Mouse (Mus musculus): ENCODE results near the gene P3h2. TPM values are rescaled to one million over a fixed set of nuclear protein-coding genes. Genes with fewer than 3 reads are reported as not detected.

P3h2 gene
- polyA plus RNA-seq, 1 experiment from 2014 or later = 4.9 TPM

GRCm38 (mm10) chr16:26060239-26061085, 45.1 kb downstream of the P3h2 start:
- no peak for ATAC-seq (ENCODE audit: insufficient read depth, low FRiP score, low read depth)
- H3K27me3 ChIP-seq (replicated peaks) = no peaks in the 10 kb centered on the region
- 82% methylated on average over 5 of the region's 5 CpGs for WGBS
- H3K27ac ChIP-seq = no peak overlapping the region
- no peak overlapping the region for H3K4me2 ChIP-seq
- no peak overlapping the region for H3K9ac ChIP-seq
- no peak overlapping the region for H3K4me3 ChIP-seq (replicated peaks)
- H3K4me1 ChIP-seq = no peaks in the 10 kb centered on the region
- H3K36me3 ChIP-seq = no peaks in the 10 kb centered on the region
- no peaks in the 10 kb centered on the region for H3K9me3 ChIP-seq

- no peak overlapping the region for H3K4me2 ChIP-seq
- whole genome bisulfite sequencing = 34% methylated on average over 3 of the region's 3 CpGs
- H3K4me3 ChIP-seq (replicated peaks) = no peak overlapping the region
- H3K27ac ChIP-seq = 0 out of 2 replicates have a peak overlapping the region, but pooled peaks have one; percentile 5
- no peaks in the 10 kb centered on the region for H3K27me3 ChIP-seq (replicated peaks)
- no peak for ATAC-seq (ENCODE audit: insufficient read depth, low FRiP score, low read depth)
- H3K36me3 ChIP-seq = no peaks in the 10 kb centered on the region
- H3K4me1 ChIP-seq = peaks cover 5% of the 10 kb centered on the region; the same call in 1 of the 2 replicates
- H3K9ac ChIP-seq = no peak overlapping the region
- no peaks in the 10 kb centered on the region for H3K9me3 ChIP-seq
Observed at GRCm38 (mm10) chr16:26053631-26054030, 52.0 kb downstream of the P3h2 start.

- Histone ChIP-seq H3K36me3 (no peaks in the 10 kb centered on the region), H3K27ac (no peak overlapping the region), H3K4me2 (no peak overlapping the region), H3K4me1 (peaks cover 8% of the 10 kb centered on the region; the same call in 1 of the 2 replicates), H3K4me3 (replicated peaks) (no peak overlapping the region), H3K9me3 (no peaks in the 10 kb centered on the region), H3K9ac (no peak overlapping the region), H3K27me3 (replicated peaks) (no peaks in the 10 kb centered on the region)
- peak; percentile 25; the same call in 1 of the 2 replicates for ATAC-seq (ENCODE audit: insufficient read depth, low FRiP score, low read depth)
- WGBS = 44% methylated on average over 5 of the region's 5 CpGs
Observed at GRCm38 (mm10) chr16:26049393-26050087, 56.0 kb downstream of the P3h2 start.

GRCm38 (mm10) chr16:26047870-26048269, 57.7 kb downstream of the P3h2 start:
- WGBS = 48% methylated on average over 3 of the region's 3 CpGs

GRCm38 (mm10) chr16:26047396-26047795, 58.2 kb downstream of the P3h2 start:
- Histone ChIP-seq H3K27ac (no peak overlapping the region), H3K9me3 (no peaks in the 10 kb centered on the region), H3K9ac (no peak overlapping the region), H3K4me1 (peaks cover 8% of the 10 kb centered on the region; the same call in 1 of the 2 replicates), H3K4me2 (no peak overlapping the region), H3K27me3 (replicated peaks) (no peaks in the 10 kb centered on the region), H3K4me3 (replicated peaks) (no peak overlapping the region), H3K36me3 (no peaks in the 10 kb centered on the region)
- 85% methylated on average over 1 of the region's 1 CpGs for WGBS
- no peak for ATAC-seq (ENCODE audit: insufficient read depth, low FRiP score, low read depth)

More at GRCm38 (mm10) chr16:26047870-26048269, 57.7 kb downstream of the P3h2 start:
- no peak overlapping the region for H3K9ac ChIP-seq
- peak; percentile 70; the same call in 1 of the 2 replicates for ATAC-seq (ENCODE audit: insufficient read depth, low FRiP score, low read depth)
- no peaks in the 10 kb centered on the region for H3K9me3 ChIP-seq
- H3K4me2 ChIP-seq = no peak overlapping the region
- H3K27ac ChIP-seq = peak overlapping the region; percentile 41; the same call in 1 of the 2 replicates
- H3K36me3 ChIP-seq = no peaks in the 10 kb centered on the region
- peaks cover 8% of the 10 kb centered on the region; the same call in 1 of the 2 replicates for H3K4me1 ChIP-seq
- H3K27me3 ChIP-seq (replicated peaks) = no peaks in the 10 kb centered on the region
- H3K4me3 ChIP-seq (replicated peaks) = no peak overlapping the region

- WGBS = 36% methylated on average over 2 of the region's 2 CpGs
- Histone ChIP-seq H3K4me1 (peaks cover 10% of the 10 kb centered on the region; the same call in 1 of the 2 replicates), H3K36me3 (no peaks in the 10 kb centered on the region), H3K9ac (no peak overlapping the region), H3K4me2 (no peak overlapping the region), H3K27me3 (replicated peaks) (no peaks in the 10 kb centered on the region), H3K9me3 (no peaks in the 10 kb centered on the region), H3K27ac (no peak overlapping the region; the same call in 1 of the 2 replicates), H3K4me3 (replicated peaks) (no peak overlapping the region)
- ATAC-seq (ENCODE audit: insufficient read depth, low FRiP score, low read depth) = no peak
Observed at GRCm38 (mm10) chr16:26041929-26042303, 63.7 kb downstream of the P3h2 start.

GRCm38 (mm10) chr16:26041021-26041928, 64.3 kb downstream of the P3h2 start:
- H3K9me3 ChIP-seq = no peaks in the 10 kb centered on the region
- H3K4me2 ChIP-seq = no peak overlapping the region
- H3K27ac ChIP-seq = peak overlapping the region; percentile 58
- no peaks in the 10 kb centered on the region for H3K27me3 ChIP-seq (replicated peaks)
- H3K9ac ChIP-seq = no peak overlapping the region
- H3K4me3 ChIP-seq (replicated peaks) = no peak overlapping the region
- peaks cover 10% of the 10 kb centered on the region; the same call in 1 of the 2 replicates for H3K4me1 ChIP-seq
- ATAC-seq (ENCODE audit: insufficient read depth, low FRiP score, low read depth) = peak; percentile 58; the same call in 1 of the 2 replicates
- 43% methylated on average over 12 of the region's 12 CpGs for WGBS
- H3K36me3 ChIP-seq = no peaks in the 10 kb centered on the region

GRCm38 (mm10) chr16:26039320-26039719, 66.3 kb downstream of the P3h2 start:
- Histone ChIP-seq H3K4me3 (replicated peaks) (no peak overlapping the region), H3K36me3 (no peaks in the 10 kb centered on the region), H3K9me3 (no peaks in the 10 kb centered on the region), H3K4me2 (no peak overlapping the region), H3K27ac (no peak overlapping the region), H3K27me3 (replicated peaks) (no peaks in the 10 kb centered on the region), H3K4me1 (peaks cover 10% of the 10 kb centered on the region; the same call in 1 of the 2 replicates), H3K9ac (no peak overlapping the region)
- 61% methylated on average over 3 of the region's 3 CpGs for WGBS
- no peak for ATAC-seq (ENCODE audit: insufficient read depth, low FRiP score, low read depth)

GRCm38 (mm10) chr16:26035525-26035924, 70.1 kb downstream of the P3h2 start:
- Histone ChIP-seq H3K9me3 (no peaks in the 10 kb centered on the region), H3K9ac (no peak overlapping the region), H3K36me3 (no peaks in the 10 kb centered on the region), H3K4me3 (replicated peaks) (no peak overlapping the region), H3K27ac (peak overlapping the region; percentile 82), H3K27me3 (replicated peaks) (no peaks in the 10 kb centered on the region), H3K4me2 (no peak overlapping the region), H3K4me1 (peaks cover 4% of the 10 kb centered on the region; the same call in 1 of the 2 replicates)
- ATAC-seq (ENCODE audit: insufficient read depth, low FRiP score, low read depth) = no peak
- 39% methylated on average over 3 of the region's 3 CpGs for WGBS

GRCm38 (mm10) chr16:26035079-26035478, 70.5 kb downstream of the P3h2 start:
- peaks cover 4% of the 10 kb centered on the region; the same call in 1 of the 2 replicates for H3K4me1 ChIP-seq
- H3K9me3 ChIP-seq = no peaks in the 10 kb centered on the region
- no peak overlapping the region for H3K9ac ChIP-seq
- no peak for ATAC-seq (ENCODE audit: insufficient read depth, low FRiP score, low read depth)
- peak overlapping the region; percentile 82 for H3K27ac ChIP-seq
- no peak overlapping the region for H3K4me3 ChIP-seq (replicated peaks)
- H3K27me3 ChIP-seq (replicated peaks) = no peaks in the 10 kb centered on the region
- no peak overlapping the region for H3K4me2 ChIP-seq
- no peaks in the 10 kb centered on the region for H3K36me3 ChIP-seq
- 46% methylated on average over 5 of the region's 5 CpGs for WGBS

GRCm38 (mm10) chr16:26029424-26030012, 76.1 kb downstream of the P3h2 start:
- 26% methylated on average over 2 of the region's 2 CpGs for WGBS
- ATAC-seq (ENCODE audit: insufficient read depth, low FRiP score, low read depth) = no peak
- peak overlapping the region; percentile 40; the same call in 1 of the 2 replicates for H3K27ac ChIP-seq
- H3K9ac ChIP-seq = no peak overlapping the region
- no peak overlapping the region for H3K4me3 ChIP-seq (replicated peaks)
- H3K9me3 ChIP-seq = no peaks in the 10 kb centered on the region
- H3K27me3 ChIP-seq (replicated peaks) = no peaks in the 10 kb centered on the region
- H3K4me1 ChIP-seq = no peaks in the 10 kb centered on the region
- no peaks in the 10 kb centered on the region for H3K36me3 ChIP-seq
- H3K4me2 ChIP-seq = no peak overlapping the region
